Mouse (Mus musculus): Measurements from ENCODE around the gene Tmco1.
"Not testable (repeated sequence)": the region's sequence is repeated elsewhere in the genome, so short reads cannot be mapped to it uniquely, and the experiment has no call there.

Gene Tmco1

DNA sequence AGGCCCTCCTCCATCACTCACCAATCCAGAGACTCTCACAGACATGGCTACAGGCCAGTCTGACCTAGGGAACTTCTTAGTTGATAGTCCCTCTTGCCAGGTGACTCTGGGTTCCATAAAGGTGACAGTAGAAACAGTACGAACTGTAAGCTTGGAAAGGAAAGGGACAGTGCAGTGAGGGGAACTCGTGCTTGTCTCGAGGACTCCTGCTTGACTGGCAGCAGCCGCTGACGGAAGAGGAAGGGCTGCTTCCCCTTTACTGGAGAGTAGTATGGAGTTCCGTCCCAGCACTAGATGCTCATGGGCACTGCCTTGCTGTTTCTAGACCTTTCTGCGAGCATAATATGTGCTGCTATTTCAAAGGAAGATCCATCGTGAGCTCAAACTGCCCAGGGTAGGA lies 22.9 kb downstream of the Tmco1 start:
- no peak for DNase-seq (ENCODE audit: low read depth, low spot score)

DNA sequence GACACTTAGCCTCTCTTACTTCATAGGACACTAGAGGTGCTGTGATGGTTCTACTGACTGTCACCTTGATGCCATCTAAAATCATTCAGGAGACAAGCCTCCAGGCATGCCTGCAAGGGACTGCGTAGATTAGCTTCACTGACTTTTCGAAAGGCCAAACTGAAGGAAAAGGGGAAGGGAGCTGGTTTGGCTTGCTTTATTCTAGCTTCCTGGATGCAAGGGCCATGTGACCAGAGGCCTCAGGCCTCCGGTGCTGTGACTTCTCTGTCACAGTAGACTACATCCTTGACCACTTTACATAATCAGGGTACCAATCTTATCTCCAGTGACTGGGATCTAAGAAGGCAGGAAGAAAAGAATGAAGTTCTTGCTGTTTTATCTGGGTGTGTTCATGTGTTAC lies 28.2 kb downstream of the Tmco1 start:
- no peak for DNase-seq (ENCODE audit: low read depth, low spot score)

DNA sequence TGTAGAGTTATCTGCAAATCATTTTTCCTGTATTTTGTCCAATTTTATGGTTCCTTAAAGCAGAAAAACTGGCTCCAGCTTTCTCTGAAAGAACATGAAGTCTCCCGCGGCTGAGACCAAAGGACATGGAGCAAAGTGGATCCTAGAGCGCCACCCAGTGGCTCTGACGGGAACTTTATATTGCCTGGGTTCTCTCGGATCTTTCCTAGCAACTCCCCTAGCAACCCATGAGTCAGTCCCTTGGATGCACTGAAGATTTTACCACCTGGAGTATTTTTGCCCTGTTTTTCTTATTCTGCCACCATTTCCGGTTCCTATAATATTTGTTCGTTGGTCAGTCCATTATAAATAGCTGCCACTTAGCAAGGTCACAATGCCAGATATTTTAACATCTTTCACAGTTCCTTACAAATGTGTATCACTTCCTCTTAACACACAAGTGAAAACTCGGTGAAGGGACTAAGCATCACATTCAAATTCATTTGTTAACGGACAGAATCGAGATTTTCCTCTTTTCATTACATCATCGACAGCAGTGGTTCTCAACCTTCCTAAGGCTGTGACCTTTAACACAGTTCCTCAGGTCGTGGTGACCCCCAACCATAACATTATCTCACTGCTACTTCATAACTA lies 29.4 kb downstream of the Tmco1 start:
- DNase-seq (ENCODE audit: low read depth, low spot score) = peak; percentile 90

DNA sequence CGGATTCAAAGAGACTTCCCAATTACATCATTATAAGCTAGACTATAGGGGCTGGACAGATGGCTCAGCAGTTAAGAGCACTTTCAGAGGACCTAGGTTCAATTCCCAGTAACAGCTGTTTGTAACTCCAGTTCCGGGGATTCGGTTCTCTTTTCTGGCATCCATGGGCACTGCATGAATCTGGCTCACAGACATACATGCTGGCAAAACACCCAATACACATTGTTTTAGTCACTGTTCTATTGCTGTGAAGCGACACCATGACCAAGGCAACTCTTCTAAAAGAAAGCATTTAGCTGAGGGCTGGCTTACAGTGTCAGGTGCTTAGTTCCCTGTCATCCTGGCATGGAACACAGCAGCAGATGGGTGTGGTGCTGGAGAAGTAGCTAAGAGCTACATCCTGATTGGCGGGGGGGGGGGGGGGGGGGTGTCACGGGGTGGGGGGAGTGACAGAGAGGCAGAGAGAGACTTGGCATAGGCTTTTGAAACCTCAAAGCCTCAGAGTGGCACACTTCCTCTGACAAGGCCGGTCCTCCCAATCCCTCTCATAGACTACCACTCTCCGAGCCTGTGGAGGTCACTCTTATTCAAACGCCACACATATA lies 31.1 kb downstream of the Tmco1 start:
- DNase-seq (ENCODE audit: low read depth, low spot score) = no peak

DNA sequence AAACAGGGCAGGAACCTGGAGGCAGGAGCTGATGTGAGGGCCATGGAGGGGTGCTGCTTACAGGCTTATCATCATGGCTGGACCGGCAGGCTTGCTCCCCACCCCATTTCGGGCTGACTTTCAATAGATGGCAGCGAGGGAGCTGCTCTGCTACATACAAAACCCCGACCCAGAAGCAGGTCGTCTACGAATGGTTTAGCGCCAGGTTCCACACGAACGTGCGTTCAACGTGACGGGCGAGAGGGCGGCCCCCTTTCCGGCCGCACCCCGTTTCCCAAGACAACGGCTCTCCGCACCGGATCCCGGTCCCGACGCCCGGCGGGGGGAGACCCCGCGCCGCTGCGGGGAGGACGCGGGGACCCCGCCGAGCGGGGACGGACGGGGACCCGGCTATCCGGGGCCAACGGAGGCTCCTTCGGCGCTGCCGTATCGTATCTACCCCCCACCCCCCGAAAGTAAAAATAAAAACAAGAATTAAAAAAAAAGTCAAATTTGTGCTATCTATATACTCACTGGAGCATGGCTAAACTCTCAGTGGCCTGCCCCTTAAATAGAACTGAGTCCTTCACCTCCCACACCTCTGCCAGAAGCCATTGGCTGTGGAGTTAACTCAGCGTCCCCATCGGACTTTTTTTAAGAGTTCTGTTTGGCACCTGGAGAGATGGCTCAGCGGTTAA lies 32.1 kb downstream of the Tmco1 start:
- DNase-seq (ENCODE audit: low read depth, low spot score) = peak; percentile 28

GRCm38 (mm10) chr1:167340910-167341528 lies 32.8 kb downstream of the Tmco1 start:
- no peak for DNase-seq (ENCODE audit: low read depth, low spot score)

DNA sequence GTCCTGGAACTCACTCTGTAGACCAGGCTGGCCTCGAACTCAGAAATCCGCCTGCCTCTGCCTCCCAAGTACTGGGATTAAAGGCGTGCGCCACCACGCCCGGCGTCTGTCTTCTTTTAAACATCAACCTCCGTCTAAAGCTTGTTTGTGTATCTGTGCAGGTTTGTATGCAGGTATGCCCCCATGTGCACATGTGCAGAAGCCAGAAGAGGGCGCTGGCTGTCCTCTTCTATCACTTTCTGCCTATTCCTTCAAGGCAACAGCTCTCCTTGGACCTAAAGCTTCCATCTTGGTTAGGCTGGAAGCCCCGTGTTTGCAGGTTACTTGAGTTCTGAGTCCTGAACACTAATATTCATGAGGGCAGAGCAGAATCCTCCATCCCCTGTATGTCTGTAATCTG lies 34.7 kb downstream of the Tmco1 start:
- peak; percentile 74 for DNase-seq (ENCODE audit: low read depth, low spot score)

GRCm38 (mm10) chr1:167345994-167346520 lies 37.9 kb downstream of the Tmco1 start:
- DNase-seq (ENCODE audit: low read depth, low spot score) = not testable (repeated sequence)

- DNase-seq (ENCODE audit: low read depth, low spot score) = peak; percentile 69
Observed at GRCm38 (mm10) chr1:167349206-167349605, 41.0 kb downstream of the Tmco1 start.

GRCm38 (mm10) chr1:167349815-167350596 lies 41.8 kb downstream of the Tmco1 start, which contains the start of gene Aldh9a1:
TSS of gene Aldh9a1 (plus strand) at chr1:167349991.
- DNase-seq (ENCODE audit: low read depth, low spot score) = peak; percentile 95

- no peak for DNase-seq (ENCODE audit: low read depth, low spot score)
Observed at GRCm38 (mm10) chr1:167350597-167351415, 42.6 kb downstream of the Tmco1 start.

- DNase-seq (ENCODE audit: low read depth, low spot score) = no peak
Observed at GRCm38 (mm10) chr1:167352403-167352802, 44.2 kb downstream of the Tmco1 start.

DNA sequence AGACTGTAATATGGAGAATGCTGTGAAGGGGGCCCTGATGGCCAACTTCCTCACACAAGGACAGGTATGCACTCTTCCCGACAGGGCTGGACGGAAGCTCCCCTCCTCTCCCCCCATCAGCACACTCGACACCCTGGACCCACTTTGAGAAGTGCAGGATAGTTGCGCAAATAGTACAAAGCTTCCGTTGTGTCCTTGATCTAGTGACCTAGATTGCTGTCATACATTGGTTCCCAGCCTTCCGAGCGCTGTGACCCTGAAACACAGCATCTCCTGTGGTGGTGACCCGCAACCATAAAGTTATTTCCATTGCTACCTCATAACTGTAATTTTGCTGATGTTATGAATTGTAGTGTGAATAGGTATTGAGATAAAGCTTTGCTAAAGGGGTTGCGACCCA lies 49.2 kb downstream of the Tmco1 start:
- no peak for DNase-seq (ENCODE audit: low read depth, low spot score)

DNA sequence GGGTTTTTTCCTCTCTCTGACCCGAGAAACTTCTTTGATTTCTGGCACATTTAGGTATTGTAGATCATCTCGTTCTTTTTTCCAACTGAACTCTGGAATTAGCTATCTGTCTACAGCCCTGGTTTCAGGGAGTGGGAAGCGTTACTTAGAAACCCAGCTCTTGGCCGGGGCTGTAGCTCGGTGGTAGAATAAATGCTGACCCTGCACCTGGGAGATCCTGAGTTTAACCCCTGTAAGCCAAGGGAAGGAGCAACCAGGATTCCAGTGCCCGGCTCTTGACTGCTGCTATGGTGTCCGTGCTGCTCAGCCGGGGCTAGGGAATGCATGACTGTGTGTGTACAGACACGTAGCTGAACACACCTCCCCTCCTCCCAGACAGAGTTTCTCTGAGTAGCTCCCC lies 50.6 kb downstream of the Tmco1 start:
- no peak for DNase-seq (ENCODE audit: low read depth, low spot score)

DNA sequence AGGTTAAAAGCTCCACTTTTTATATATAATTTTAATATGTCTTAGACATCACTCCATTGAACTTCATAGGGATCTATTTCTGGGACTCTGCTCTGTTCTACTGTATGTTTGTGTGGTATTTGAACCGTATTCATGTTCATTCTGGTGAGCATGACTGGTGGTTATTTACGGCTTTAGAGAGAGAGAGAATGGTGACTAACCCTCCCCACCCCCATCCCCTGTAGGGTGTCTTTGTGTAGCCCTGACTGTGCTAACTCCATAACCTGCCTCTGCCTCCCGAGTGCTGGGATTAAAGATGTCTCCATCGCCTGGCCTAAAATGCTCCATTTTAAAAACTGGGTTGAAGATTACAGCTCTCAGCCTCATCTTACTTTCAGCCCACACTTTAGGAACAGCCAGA lies 52.1 kb downstream of the Tmco1 start:
- DNase-seq (ENCODE audit: low read depth, low spot score) = no peak

- DNase-seq (ENCODE audit: low read depth, low spot score) = no peak
Observed at GRCm38 (mm10) chr1:167362819-167363218, 54.6 kb downstream of the Tmco1 start.

DNA sequence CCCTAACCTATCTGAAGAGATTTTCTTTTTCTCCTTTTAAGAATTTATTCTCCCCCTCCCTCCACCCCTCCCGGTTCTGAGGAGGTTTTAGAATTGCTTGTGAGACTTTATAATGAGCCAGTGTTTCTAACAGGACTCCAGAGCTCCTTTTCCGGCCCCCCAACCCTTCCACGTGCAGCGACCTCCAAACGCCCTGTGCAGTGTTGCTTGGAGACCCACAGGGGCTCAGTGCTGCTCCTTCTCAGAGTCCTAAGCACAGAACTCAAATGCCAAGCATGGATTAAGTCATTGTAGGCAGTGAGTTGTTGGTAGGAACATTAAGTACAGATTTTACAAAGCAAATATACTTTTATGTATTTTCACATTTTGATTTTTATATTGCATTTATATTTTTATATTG lies 55.1 kb downstream of the Tmco1 start:
- DNase-seq (ENCODE audit: low read depth, low spot score) = no peak

- no peak for DNase-seq (ENCODE audit: low read depth, low spot score)
Observed at GRCm38 (mm10) chr1:167365808-167366207, 57.6 kb downstream of the Tmco1 start.

- DNase-seq (ENCODE audit: low read depth, low spot score) = no peak
Observed at GRCm38 (mm10) chr1:167366621-167367020, 58.4 kb downstream of the Tmco1 start.

GRCm38 (mm10) chr1:167368018-167368417 lies 59.8 kb downstream of the Tmco1 start:
- no peak for DNase-seq (ENCODE audit: low read depth, low spot score)

DNA sequence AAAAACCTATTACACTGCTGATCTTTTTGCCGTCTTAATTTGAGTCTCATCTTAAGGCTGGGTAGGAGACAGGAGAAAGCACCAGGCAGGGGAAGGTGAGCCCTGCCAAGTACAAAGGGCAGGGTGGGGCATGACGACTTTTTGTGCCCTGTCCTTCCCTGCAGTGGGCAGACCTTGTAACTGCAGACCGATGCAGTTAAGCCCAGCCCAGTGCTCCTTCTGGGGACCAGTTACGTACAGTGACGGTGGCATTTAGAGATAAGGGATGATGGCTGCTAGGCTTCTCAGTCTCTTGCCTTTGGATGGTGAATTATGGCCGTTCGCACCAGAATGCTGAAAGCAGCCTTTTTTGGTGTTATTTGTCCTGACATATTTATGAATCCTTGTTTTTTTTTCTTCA lies 60.3 kb downstream of the Tmco1 start:
- no peak for DNase-seq (ENCODE audit: low read depth, low spot score)

All from ES-CJ7 (cell line).